In genomic region chrX:47880052-47880451, GRCm38 (mm10) we compare ENCODE assay signal across 9 mouse cellular contexts. TPM values are rescaled to one million over a fixed set of nuclear protein-coding genes. Genes with fewer than 3 reads are reported as not detected.
DNase-seq lines count a peak whose midpoint lies in the region; ATAC-seq and TF ChIP-seq lines count a peak whose summit lies in the region.
"Had no signal": no experiment of that assay in that cellular context is flagged by ENCODE, and none has a peak within 500 bp of the region (broad histone marks: within the 10 kb centered on the region; RNA-seq: fewer than 3 reads in every experiment).

No protein-coding gene starts in this region.

- H3K9me3 ChIP-seq in kidney, embryonic 14.5 days (ENCODE audit: control insufficient read depth, low read length): no peaks in the 10 kb centered on the region
- no peaks in the 10 kb centered on the region for H3K9me3 ChIP-seq in MEL (replicated peaks; ENCODE audit: insufficient read depth, low read length)
- H3K9me3 ChIP-seq in forebrain, embryonic 15.5 days: no peaks in the 10 kb centered on the region
- H3K9me3 ChIP-seq: hindbrain, embryonic 10.5 days had no signal

- ATAC-seq in kidney, embryonic 14.5 days (ENCODE audit: low FRiP score, low TSS enrichment): peak; percentile 83; the same call in 1 of the 2 replicates
- no peak for ATAC-seq in forebrain, embryonic 15.5 days (replicated peaks)

- H3K27me3 ChIP-seq in kidney, embryonic 14.5 days (ENCODE audit: control insufficient read depth, insufficient read depth, low read length): no peaks in the 10 kb centered on the region
- no peaks in the 10 kb centered on the region for H3K27me3 ChIP-seq in MEL (ENCODE audit: control insufficient read depth in 1 of 2, insufficient read depth in 2 of 2, low read length in 2 of 2)
- H3K27me3 ChIP-seq in forebrain, embryonic 15.5 days: no peaks in the 10 kb centered on the region

- no peak overlapping the region for H3K4me2 ChIP-seq in kidney, embryonic 14.5 days (replicated peaks; ENCODE audit: low read depth, low read length)
- no peak overlapping the region for H3K4me2 ChIP-seq in forebrain, embryonic 15.5 days (replicated peaks)

- no peak overlapping the region for H3K27ac ChIP-seq in kidney, embryonic 14.5 days (ENCODE audit: low read depth, low read length)
- no peak overlapping the region for H3K27ac ChIP-seq in MEL (ENCODE audit: control insufficient read depth, low read depth, low read length)
- no peak overlapping the region for H3K27ac ChIP-seq in forebrain, embryonic 15.5 days (replicated peaks)
- H3K27ac ChIP-seq: hindbrain, embryonic 10.5 days; liver, embryonic 14.5 days had no signal

- TF ChIP-seq EP300 in MEL (IDR thresholded peaks at IDR 0.05; ENCODE audit: low read depth in 1 of 2, low read length in 2 of 2): 0 out of 4 replicates have a peak, but pooled peaks of 1 of the 2 experiments have one; percentile 9

- no peaks in the 10 kb centered on the region for H3K4me1 ChIP-seq in kidney, embryonic 14.5 days (ENCODE audit: control insufficient read depth, insufficient read depth, low read length)
- H3K4me1 ChIP-seq in MEL (ENCODE audit: control insufficient read depth in 1 of 2, insufficient read depth in 2 of 2, low read length in 2 of 2): no peaks in the 10 kb centered on the region
- H3K4me1 ChIP-seq in forebrain, embryonic 15.5 days: no peaks in the 10 kb centered on the region
- H3K4me1 ChIP-seq: hindbrain, embryonic 10.5 days had no signal

- TF ChIP-seq CTCF in MEL (IDR thresholded peaks at IDR 0.05 in 2 of 3, conservative IDR thresholded peaks at IDR 0.05 in 1 of 3; ENCODE audit: control insufficient read depth in 1 of 3, insufficient read depth in 1 of 3, low read depth in 2 of 3, low read length in 3 of 3, poor library complexity in 1 of 3, severe bottlenecking in 1 of 3): no peak

- WGBS in kidney, embryonic 14.5 days: 59% methylated on average over 2 of the region's 2 CpGs
- 54% methylated on average over 2 of the region's 2 CpGs for WGBS in forebrain, embryonic 15.5 days

- no peak overlapping the region for H3K4me3 ChIP-seq in kidney, embryonic 14.5 days (ENCODE audit: low read length)
- no peak overlapping the region for H3K4me3 ChIP-seq in MEL (ENCODE audit: control insufficient read depth in 1 of 2, insufficient read depth in 1 of 2, low read depth in 2 of 2, low read length in 2 of 2)
- H3K4me3 ChIP-seq in forebrain, embryonic 15.5 days: no peak overlapping the region
- H3K4me3 ChIP-seq: hindbrain, embryonic 10.5 days had no signal

- TF ChIP-seq POLR2A in MEL (IDR thresholded peaks at IDR 0.05; ENCODE audit: control insufficient read depth in 1 of 2, insufficient read depth in 1 of 2, low read depth in 1 of 2, low read length in 2 of 2, poor library complexity in 1 of 2): no peak

- no peak overlapping the region for H3K9ac ChIP-seq in kidney, embryonic 14.5 days (ENCODE audit: low read depth, low read length)
- no peak overlapping the region for H3K9ac ChIP-seq in MEL (ENCODE audit: control insufficient read depth, low read depth, low read length, poor library complexity, severe bottlenecking)
- no peak overlapping the region for H3K9ac ChIP-seq in forebrain, embryonic 15.5 days (replicated peaks)
- H3K9ac ChIP-seq: liver, embryonic 14.5 days had no signal

- no peak for DNase-seq in kidney, adult 8-10 months
- DNase-seq in MEL (ENCODE audit: low read depth, low spot score): peak; percentile 75
- peak; percentile 29 for DNase-seq in adrenal gland, postnatal 10 days
- DNase-seq in kidney, postnatal 10 days: peak; percentile 76
- DNase-seq in spleen, adult 18-20 months: no peak

- no peaks in the 10 kb centered on the region for H3K36me3 ChIP-seq in kidney, embryonic 14.5 days (ENCODE audit: control insufficient read depth, insufficient read depth, low read length)
- peaks cover 0 to 5% of the 10 kb centered on the region in 2 experiments; a peak in 1 of 4 replicates for H3K36me3 ChIP-seq in MEL (ENCODE audit: control insufficient read depth in 1 of 2, insufficient read depth in 2 of 2, low read length in 2 of 2)
- peaks cover 3% of the 10 kb centered on the region; the same call in 1 of the 2 replicates for H3K36me3 ChIP-seq in forebrain, embryonic 15.5 days
- H3K36me3 ChIP-seq: hindbrain, embryonic 10.5 days had no signal

- H3K79me2 ChIP-seq in MEL (ENCODE audit: control insufficient read depth, insufficient read depth, low read length, poor library complexity): no peaks in the 10 kb centered on the region

- no peak for TF ChIP-seq RAD21 in MEL (IDR thresholded peaks at IDR 0.05; ENCODE audit: low read depth, low read length)

TF ChIP-seq in MEL, 35 proteins besides CTCF, POLR2A, EP300 and RAD21:
- 0 out of 2 replicates have a peak, but pooled peaks have one; percentile 34 for TF ChIP-seq MAX (IDR thresholded peaks at IDR 0.05; ENCODE audit: low read length)
- TF ChIP-seq NRF1 (IDR thresholded peaks at IDR 0.05; ENCODE audit: insufficient read depth, low read depth, low read length, poor library complexity, severe bottlenecking): no peak
- no peak for TF ChIP-seq MEF2A (IDR thresholded peaks at IDR 0.05; ENCODE audit: extremely low read depth, insufficient replicate concordance, low read depth, low read length, poor library complexity, severe bottlenecking)
- TF ChIP-seq ZNF384 (IDR thresholded peaks at IDR 0.05; ENCODE audit: low read depth, low read length): 0 out of 2 replicates have a peak, but pooled peaks have one; percentile 36
- peak; percentile 85 for TF ChIP-seq MYC (IDR thresholded peaks at IDR 0.05; ENCODE audit: low read depth, low read length)
- 0 out of 2 replicates have a peak, but pooled peaks have one; percentile 39 for TF ChIP-seq SIN3A (IDR thresholded peaks at IDR 0.05; ENCODE audit: low read length)
- TF ChIP-seq TCF12 (IDR thresholded peaks at IDR 0.05; ENCODE audit: low read depth, low read length): no peak
- TF ChIP-seq GABPA (IDR thresholded peaks at IDR 0.05; ENCODE audit: low read depth, low read length): no peak
- TF ChIP-seq UBTF (IDR thresholded peaks at IDR 0.05; ENCODE audit: borderline replicate concordance, insufficient read depth, low read depth, low read length): no peak
TF ChIP-seq in MEL: peak in this region for 4.

RNA-seq across cellular contexts. Expression of gene Smarca1, which starts 12.7 kb away (rescaled TPM):
- polyA plus RNA-seq in kidney, embryonic 14.5 days (2014; fragmentation: Nextera tagmentation; extraction: Ambion mirVana): 16.4 and 23.8 TPM in 2 replicates
- not detected in 2 replicates for total RNA-seq in MEL (2012; rRNA removed)
- not detected for polyA plus RNA-seq in MEL (2012; ENCODE audit: insufficient read depth in 1 of 2, insufficient read length in 2 of 2, low read depth in 1 of 2, low replicate concordance in 2 of 2, missing spikeins in 1 of 2)
- total RNA-seq in adrenal gland, postnatal 10 days (2021): 10 to 100 TPM; 21.7 to 24.3 TPM
- 27.3 and 29.7 TPM in 2 replicates for polyA plus RNA-seq in forebrain, embryonic 15.5 days (2015; fragmentation: Nextera tagmentation; extraction: Ambion mirVana)

RNA-seq across cellular contexts. Expression of gene Ocrl, which starts 32.1 kb away (rescaled TPM):
- 19.0 and 22.7 TPM in 2 replicates for polyA plus RNA-seq in kidney, embryonic 14.5 days (2014; fragmentation: Nextera tagmentation; extraction: Ambion mirVana)
- 6.4 and 7.2 TPM in 2 replicates for total RNA-seq in MEL (2012; rRNA removed)
- polyA plus RNA-seq in MEL (2012; ENCODE audit: insufficient read depth in 1 of 2, insufficient read length in 2 of 2, low read depth in 1 of 2, low replicate concordance in 2 of 2, missing spikeins in 1 of 2): 10 to 100 TPM in 1 of 2 experiments, not detected in 1; 22.2 TPM
- total RNA-seq in adrenal gland, postnatal 10 days (2021): 10 to 100 TPM; 30.0 to 38.2 TPM
- 23.9 and 24.6 TPM in 2 replicates for polyA plus RNA-seq in forebrain, embryonic 15.5 days (2015; fragmentation: Nextera tagmentation; extraction: Ambion mirVana)

Comparison
In these comparisons a context has a peak if more than half of its experiments do, and no peak if none do; other contexts are left out.
1. DNase-seq: peak in MEL (single experiment), adrenal gland, postnatal 10 days (single experiment) and kidney, postnatal 10 days (single experiment); none in kidney, adult 8-10 months (0 of 2) and spleen, adult 18-20 months (0 of 2).
2. RNA of gene Smarca1, which starts 12.7 kb away (polyA plus RNA-seq): 27.3 to 29.7 TPM in forebrain, embryonic 15.5 days and 16.4 to 23.8 TPM in kidney, embryonic 14.5 days; not detected in MEL; every median in the first group is over 10 times any median in the second.